Mouse (Mus musculus): Measurements from ENCODE around the gene Ptx4. TPM values are rescaled to one million over a fixed set of nuclear protein-coding genes. Genes with fewer than 3 reads are reported as not detected.

Gene Ptx4
- polyA plus RNA-seq, 2 experiments: 1.8 to 2.0 TPM

GRCm38 (mm10) chr17:25089158-25089557 lies 31.4 kb upstream of the Ptx4 start:
- Histone ChIP-seq H3K27me3 (ENCODE audit: control insufficient read depth, insufficient read depth, low read length) (no peaks in the 10 kb centered on the region), H3K4me3 (replicated peaks; ENCODE audit: low read length) (no peak overlapping the region), H3K9me3 (ENCODE audit: control insufficient read depth, low read length) (no peaks in the 10 kb centered on the region), H3K36me3 (ENCODE audit: control insufficient read depth, insufficient read depth, low read length) (peaks cover 25% of the 10 kb centered on the region), H3K27ac (replicated peaks; ENCODE audit: low read depth, low read length) (no peak overlapping the region), H3K4me2 (replicated peaks; ENCODE audit: low read depth, low read length, severe bottlenecking) (no peak overlapping the region), H3K9ac (ENCODE audit: low read depth, low read length, severe bottlenecking) (no peak overlapping the region), H3K4me1 (ENCODE audit: control insufficient read depth, insufficient read depth, low read length) (peaks cover 5% of the 10 kb centered on the region)
- no peak for TF ChIP-seq POLR2A (IDR thresholded peaks at IDR 0.05; ENCODE audit: borderline replicate concordance, extremely low read depth, insufficient read depth, insufficient read length)
- DNase-seq (ENCODE audit: low spot score) (no peak), ATAC-seq (ENCODE audit: low FRiP score, low read depth) (no peak)
- WGBS: 88% methylated on average over 10 of the region's 10 CpGs

DNA sequence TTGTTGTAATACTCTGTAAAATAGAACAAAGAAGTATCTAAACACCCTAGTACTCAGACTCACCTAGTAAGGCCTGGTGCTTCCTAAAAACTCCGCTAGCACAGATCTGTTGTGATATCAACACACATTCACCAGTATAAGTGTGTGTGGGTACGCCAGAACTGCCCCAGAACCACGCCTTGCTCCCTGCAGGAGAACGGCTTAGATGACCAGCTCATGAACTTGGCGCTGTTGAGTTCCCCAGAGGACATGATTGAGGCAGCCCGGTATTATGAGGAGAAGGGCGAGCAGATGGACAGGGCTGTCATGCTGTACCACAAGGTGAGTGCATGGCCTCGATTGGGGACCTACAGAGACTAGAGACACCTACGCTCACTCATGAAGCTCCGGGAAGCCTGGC lies 30.1 kb upstream of the Ptx4 start:
- Histone ChIP-seq H3K4me2 (replicated peaks; ENCODE audit: low read depth, low read length, severe bottlenecking) (no peak overlapping the region), H3K27ac (replicated peaks; ENCODE audit: low read depth, low read length) (no peak overlapping the region), H3K9ac (ENCODE audit: low read depth, low read length, severe bottlenecking) (no peak overlapping the region), H3K9me3 (ENCODE audit: control insufficient read depth, low read length) (no peaks in the 10 kb centered on the region), H3K4me3 (replicated peaks; ENCODE audit: low read length) (no peak overlapping the region), H3K27me3 (ENCODE audit: control insufficient read depth, insufficient read depth, low read length) (no peaks in the 10 kb centered on the region), H3K36me3 (ENCODE audit: control insufficient read depth, insufficient read depth, low read length) (peaks cover 28% of the 10 kb centered on the region), H3K4me1 (ENCODE audit: control insufficient read depth, insufficient read depth, low read length) (no peaks in the 10 kb centered on the region)
- ATAC-seq (ENCODE audit: low FRiP score, low read depth): no peak
- TF ChIP-seq POLR2A (IDR thresholded peaks at IDR 0.05; ENCODE audit: borderline replicate concordance, extremely low read depth, insufficient read depth, insufficient read length): no peak
- no peak for DNase-seq (ENCODE audit: low spot score)
- 91% methylated on average over 10 of the region's 10 CpGs for WGBS

- H3K4me1 ChIP-seq (ENCODE audit: control insufficient read depth, insufficient read depth, low read length): no peaks in the 10 kb centered on the region
- DNase-seq (ENCODE audit: low spot score) (no peak), ATAC-seq (ENCODE audit: low FRiP score, low read depth) (no peak)
- peaks cover 53% of the 10 kb centered on the region for H3K36me3 ChIP-seq (ENCODE audit: control insufficient read depth, insufficient read depth, low read length)
- no peaks in the 10 kb centered on the region for H3K27me3 ChIP-seq (ENCODE audit: control insufficient read depth, insufficient read depth, low read length)
- no peak for TF ChIP-seq POLR2A (IDR thresholded peaks at IDR 0.05; ENCODE audit: borderline replicate concordance, extremely low read depth, insufficient read depth, insufficient read length)
- WGBS: 84% methylated on average over 2 of the region's 2 CpGs
- no peak overlapping the region for H3K27ac ChIP-seq (replicated peaks; ENCODE audit: low read depth, low read length)
- H3K9me3 ChIP-seq (ENCODE audit: control insufficient read depth, low read length): no peaks in the 10 kb centered on the region
- H3K4me2 ChIP-seq (replicated peaks; ENCODE audit: low read depth, low read length, severe bottlenecking): no peak overlapping the region
- no peak overlapping the region for H3K4me3 ChIP-seq (replicated peaks; ENCODE audit: low read length)
- H3K9ac ChIP-seq (ENCODE audit: low read depth, low read length, severe bottlenecking): no peak overlapping the region
Observed at GRCm38 (mm10) chr17:25096221-25096620, 24.3 kb upstream of the Ptx4 start.

DNA sequence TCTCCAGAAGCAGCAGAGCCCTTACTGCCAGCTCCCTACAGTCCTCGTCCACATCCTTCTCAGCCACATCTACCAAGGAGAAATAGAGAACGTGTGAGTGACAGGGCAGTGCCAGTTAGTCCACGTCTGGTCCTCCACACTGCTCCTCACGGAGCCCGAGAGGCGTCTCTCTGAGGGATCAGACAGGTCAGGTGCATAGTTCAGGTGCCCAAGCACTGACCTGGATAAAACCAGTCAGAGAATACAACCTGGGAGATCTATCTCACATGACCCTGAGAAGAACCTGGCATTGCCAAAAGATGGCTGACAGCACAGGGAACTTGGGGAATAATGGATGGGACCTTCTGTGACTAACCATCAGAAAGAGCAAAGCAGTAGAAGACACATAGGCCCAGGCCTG lies 20.5 kb upstream of the Ptx4 start:
- no peak overlapping the region for H3K4me3 ChIP-seq (replicated peaks; ENCODE audit: low read length)
- ATAC-seq (ENCODE audit: low FRiP score, low read depth): no peak
- DNase-seq (ENCODE audit: low spot score): no peak

DNA sequence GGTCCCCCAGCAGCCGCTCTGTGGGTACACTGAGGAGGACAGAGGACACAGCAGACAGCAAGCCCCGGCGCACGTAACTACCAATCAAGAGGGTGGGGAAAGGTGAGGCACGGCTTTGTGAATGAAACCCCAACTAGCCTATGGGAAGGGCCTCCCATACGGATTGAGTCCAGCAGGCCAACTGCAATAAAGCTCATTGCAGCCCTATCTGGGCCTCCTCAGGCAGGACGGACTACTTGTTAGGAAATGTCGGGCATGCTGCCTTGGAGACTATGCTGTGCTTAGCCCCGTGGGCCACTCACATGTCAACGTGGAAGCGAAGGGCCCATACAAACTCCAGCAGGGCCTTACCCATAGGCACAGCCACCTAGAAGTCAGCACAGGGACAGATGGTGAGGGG lies 19.2 kb upstream of the Ptx4 start:
- H3K36me3 ChIP-seq (ENCODE audit: control insufficient read depth, insufficient read depth, low read length): peaks cover 85% of the 10 kb centered on the region

More for the DNA sequence above, 20.5 kb upstream of the Ptx4 start:
- no peak for TF ChIP-seq POLR2A (IDR thresholded peaks at IDR 0.05; ENCODE audit: borderline replicate concordance, extremely low read depth, insufficient read depth, insufficient read length)
- H3K9me3 ChIP-seq (ENCODE audit: control insufficient read depth, low read length): no peaks in the 10 kb centered on the region
- H3K4me1 ChIP-seq (ENCODE audit: control insufficient read depth, insufficient read depth, low read length): no peaks in the 10 kb centered on the region
- WGBS: 91% methylated on average over 6 of the region's 6 CpGs
- H3K4me2 ChIP-seq (replicated peaks; ENCODE audit: low read depth, low read length, severe bottlenecking): no peak overlapping the region
- no peaks in the 10 kb centered on the region for H3K27me3 ChIP-seq (ENCODE audit: control insufficient read depth, insufficient read depth, low read length)
- no peak overlapping the region for H3K27ac ChIP-seq (replicated peaks; ENCODE audit: low read depth, low read length)
- H3K9ac ChIP-seq (ENCODE audit: low read depth, low read length, severe bottlenecking): no peak overlapping the region
- H3K36me3 ChIP-seq (ENCODE audit: control insufficient read depth, insufficient read depth, low read length): peaks cover 73% of the 10 kb centered on the region

DNA sequence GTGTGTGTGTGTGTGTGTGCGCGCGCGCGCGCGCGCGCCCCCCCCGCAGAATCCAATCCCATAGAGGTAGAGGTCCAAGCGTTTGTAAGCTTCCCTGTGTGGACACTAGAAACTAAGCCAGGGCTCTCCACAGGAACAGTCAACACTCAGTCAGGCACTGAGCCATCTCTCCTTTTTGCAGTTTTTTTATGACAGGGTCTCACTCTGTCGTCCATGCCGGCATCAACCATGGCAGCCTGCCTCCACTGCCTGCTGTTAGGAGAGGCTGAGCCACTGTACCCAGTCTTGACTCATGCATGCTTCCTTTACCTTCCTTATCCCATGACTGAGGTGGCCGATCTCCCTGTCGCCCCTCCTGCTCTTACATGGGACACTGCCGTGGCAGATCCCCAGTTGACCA lies 12.8 kb upstream of the Ptx4 start:
- Histone ChIP-seq H3K4me2 (replicated peaks; ENCODE audit: low read depth, low read length, severe bottlenecking) (no peak overlapping the region), H3K9ac (ENCODE audit: low read depth, low read length, severe bottlenecking) (no peak overlapping the region), H3K4me1 (ENCODE audit: control insufficient read depth, insufficient read depth, low read length) (no peaks in the 10 kb centered on the region), H3K4me3 (replicated peaks; ENCODE audit: low read length) (no peak overlapping the region), H3K36me3 (ENCODE audit: control insufficient read depth, insufficient read depth, low read length) (peaks cover 78% of the 10 kb centered on the region), H3K27me3 (ENCODE audit: control insufficient read depth, insufficient read depth, low read length) (no peaks in the 10 kb centered on the region), H3K27ac (replicated peaks; ENCODE audit: low read depth, low read length) (no peak overlapping the region), H3K9me3 (ENCODE audit: control insufficient read depth, low read length) (no peaks in the 10 kb centered on the region)
- 74% methylated on average over 16 of the region's 16 CpGs for WGBS
- no peak for ATAC-seq (ENCODE audit: low FRiP score, low read depth)
- DNase-seq (ENCODE audit: low spot score): no peak
- no peak for TF ChIP-seq POLR2A (IDR thresholded peaks at IDR 0.05; ENCODE audit: borderline replicate concordance, extremely low read depth, insufficient read depth, insufficient read length)

More for the DNA sequence above, 19.2 kb upstream of the Ptx4 start:
- TF ChIP-seq POLR2A (IDR thresholded peaks at IDR 0.05; ENCODE audit: borderline replicate concordance, extremely low read depth, insufficient read depth, insufficient read length): no peak
- Histone ChIP-seq H3K4me2 (replicated peaks; ENCODE audit: low read depth, low read length, severe bottlenecking) (no peak overlapping the region), H3K27ac (replicated peaks; ENCODE audit: low read depth, low read length) (no peak overlapping the region), H3K27me3 (ENCODE audit: control insufficient read depth, insufficient read depth, low read length) (no peaks in the 10 kb centered on the region), H3K9me3 (ENCODE audit: control insufficient read depth, low read length) (no peaks in the 10 kb centered on the region), H3K4me3 (replicated peaks; ENCODE audit: low read length) (no peak overlapping the region), H3K9ac (ENCODE audit: low read depth, low read length, severe bottlenecking) (no peak overlapping the region), H3K4me1 (ENCODE audit: control insufficient read depth, insufficient read depth, low read length) (no peaks in the 10 kb centered on the region)
- WGBS: 92% methylated on average over 11 of the region's 11 CpGs
- DNase-seq (ENCODE audit: low spot score) (no peak), ATAC-seq (ENCODE audit: low FRiP score, low read depth) (no peak)

Measured in limb, embryonic 14.5 days (tissue).